Mouse (Mus musculus) urinary bladder, postnatal 10 days (tissue): Measurements from ENCODE around the gene Cdhr3.
"Not testable (repeated sequence)": the region's sequence is repeated elsewhere in the genome, so short reads cannot be mapped to it uniquely, and the experiment has no call there.

Experiments used
- DNase-seq: peaks from one replicate; pipeline ENCODE4 v3.0.0; 2022; ENCODE audit warnings: low spot score

Cdhr3 gene

DNA sequence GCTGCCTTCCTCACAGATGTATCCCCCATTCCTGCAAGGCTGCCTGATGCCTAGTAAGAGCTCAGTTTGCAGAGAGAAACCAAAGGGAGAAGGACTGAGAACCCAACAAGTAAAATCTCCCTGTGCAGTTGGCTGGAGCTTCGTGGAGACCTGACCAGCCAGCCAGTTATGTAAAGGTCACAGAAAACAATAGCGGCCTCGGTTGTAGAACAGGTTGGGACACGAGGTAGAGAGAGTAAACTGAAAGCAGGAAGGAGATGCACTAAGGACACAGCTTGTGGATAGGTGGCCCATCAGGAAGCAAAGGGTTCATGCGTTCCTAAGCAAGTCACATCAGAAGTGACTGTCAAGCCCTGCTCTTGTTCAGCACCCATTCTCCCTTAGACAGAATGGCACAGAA, 86.8 kb downstream of the Cdhr3 start:
- no peak for DNase-seq

DNA sequence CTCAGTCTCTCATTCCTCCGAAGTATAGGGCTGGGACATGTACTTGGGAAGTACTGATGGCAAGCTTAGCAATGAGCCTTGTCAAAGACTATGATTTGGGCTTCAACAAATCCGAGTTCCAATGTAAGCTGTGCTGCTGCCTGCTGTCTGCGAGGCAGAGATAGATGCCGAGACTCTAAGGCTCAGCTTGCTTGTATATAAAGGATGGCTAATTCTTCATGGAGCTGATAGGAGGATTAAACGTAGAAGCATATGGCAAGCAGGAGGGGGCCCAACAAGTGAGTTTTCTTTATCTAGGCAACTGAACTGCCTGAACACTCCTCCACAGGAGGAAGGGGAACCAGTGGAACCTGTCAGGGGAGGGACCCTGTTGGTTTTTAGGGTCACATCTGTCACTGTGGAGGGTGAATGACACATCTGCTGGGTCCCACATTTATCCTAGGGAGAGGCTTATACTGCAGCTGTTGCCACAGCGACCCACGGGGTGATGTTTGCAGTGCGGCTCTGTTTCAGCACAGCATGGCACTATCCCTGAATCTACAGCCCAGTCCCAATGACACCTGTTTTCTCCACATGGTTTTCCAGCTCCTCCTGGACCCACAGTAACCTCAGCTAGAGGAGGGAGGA, 89.2 kb downstream of the Cdhr3 start:
- no peak for DNase-seq

DNA sequence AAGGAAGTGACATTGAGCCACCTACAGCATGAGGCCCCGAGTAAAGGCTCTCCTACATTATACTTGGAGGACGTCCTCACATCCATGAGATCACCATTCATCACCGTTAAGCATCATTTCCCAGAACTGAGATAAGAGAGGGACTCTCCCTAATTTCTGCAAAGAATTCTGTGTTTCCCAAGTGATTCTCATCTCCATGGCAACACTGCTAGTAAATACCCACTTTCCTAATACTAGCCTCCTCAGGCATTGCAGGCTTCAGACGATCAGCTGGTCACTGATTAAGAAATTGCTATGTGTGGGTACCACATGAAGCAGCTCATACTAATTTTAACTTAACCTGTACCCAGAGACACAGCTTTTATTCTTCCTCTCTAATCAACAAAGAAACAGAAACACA, 92.3 kb downstream of the Cdhr3 start:
- no peak for DNase-seq

GRCm38 (mm10) chr12:32999778-33000177, 92.9 kb downstream of the Cdhr3 start:
- DNase-seq = not testable (repeated sequence)

DNA sequence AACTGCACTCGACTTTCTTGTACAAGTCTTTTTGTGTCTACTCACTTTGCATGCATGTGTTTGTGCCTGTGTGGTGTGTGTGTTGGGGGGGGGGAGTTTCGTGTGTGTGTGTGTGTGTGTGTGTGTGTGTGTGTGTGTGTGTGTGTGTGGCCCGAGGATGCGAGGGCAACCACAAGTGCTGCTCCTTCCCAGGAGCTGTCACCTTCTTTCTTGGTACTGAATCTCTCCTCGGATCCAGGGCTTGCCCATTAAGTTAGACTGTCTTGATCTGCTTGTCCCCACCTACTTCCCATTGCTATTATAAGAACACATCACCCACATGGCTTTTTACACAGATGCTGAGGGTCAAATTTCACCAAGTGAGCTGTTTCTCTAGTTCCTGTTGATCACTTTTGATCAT, 93.9 kb downstream of the Cdhr3 start:
- no peak for DNase-seq

- DNase-seq = no peak
Measured at GRCm38 (mm10) chr12:32995081-32995834, 97.4 kb downstream of the Cdhr3 start.

DNA sequence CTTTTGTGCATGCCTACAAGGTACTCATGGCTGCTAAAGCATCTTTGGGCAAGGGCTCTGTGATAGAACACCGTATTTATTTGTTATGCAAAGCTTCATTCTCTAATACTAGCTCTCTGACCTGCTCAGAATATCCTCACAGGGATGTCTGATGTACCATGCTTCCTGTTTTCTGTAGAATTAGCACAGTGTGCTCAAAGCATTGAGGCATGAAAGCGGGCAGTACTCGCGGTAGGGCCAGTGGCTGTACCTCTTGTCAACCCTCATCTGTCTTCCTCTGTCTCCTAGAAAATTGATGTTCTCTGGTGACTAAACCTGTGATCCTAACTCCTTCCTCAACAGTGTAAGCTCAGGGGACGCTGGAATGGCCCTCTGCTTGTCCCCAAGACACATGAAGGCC, 98.6 kb downstream of the Cdhr3 start:
- no peak for DNase-seq

DNA sequence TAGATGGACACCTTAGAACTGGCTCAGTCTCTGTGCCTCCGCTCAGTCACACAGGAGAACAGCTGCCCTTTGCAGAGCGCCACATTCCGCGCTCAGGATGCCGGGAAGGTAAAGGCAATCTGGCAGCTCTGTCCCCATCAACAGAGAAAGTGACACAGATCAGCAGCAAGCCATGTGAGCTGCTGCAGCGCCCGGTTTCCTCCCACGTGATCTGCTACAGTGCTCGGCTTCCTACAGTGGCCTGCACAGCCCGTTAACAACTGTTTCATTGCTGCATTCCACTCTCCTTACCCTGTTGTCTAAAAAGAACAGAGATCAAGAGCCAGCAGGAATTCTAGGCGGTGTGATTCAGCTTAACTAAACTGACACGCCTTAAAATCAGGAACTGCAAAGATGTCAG, 102.9 kb downstream of the Cdhr3 start:
- no peak for DNase-seq

DNA sequence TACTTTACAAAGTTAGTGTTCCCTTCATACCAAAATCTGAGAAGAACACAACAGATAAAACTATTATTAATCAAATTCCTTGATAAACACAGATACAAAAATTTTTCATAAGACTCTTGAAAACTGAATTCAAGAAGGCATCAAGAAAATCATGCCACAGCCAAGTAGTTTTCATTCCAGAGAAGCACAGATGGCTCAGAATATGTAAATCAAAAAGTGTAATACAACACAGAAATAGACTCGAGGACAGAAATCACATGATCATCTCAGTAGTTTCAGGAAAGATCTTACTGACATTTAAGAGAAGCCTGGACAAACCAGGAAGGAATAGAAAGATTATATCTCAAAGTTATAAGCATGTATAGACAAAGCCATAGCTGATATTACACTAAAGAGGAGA, 106.4 kb downstream of the Cdhr3 start:
- DNase-seq = no peak
